Mouse (Mus musculus) layer of hippocampus, postnatal 36 days (tissue): ENCODE measurements around the gene Cntnap5a. TPM values are rescaled to one million over a fixed set of nuclear protein-coding genes. Genes with fewer than 3 reads are reported as not detected.

Source experiments
- DNase-seq, 2 experiments: peaks; one replicate each; pipeline ENCODE4 v3.0.0; 2022
- total RNA-seq, 2 experiments: library from RNA; stranded (reverse); gene quantifications; 2 replicates each; pipeline ENCODE4 v1.2.3; 2021

Gene Cntnap5a
- 10 to 100 TPM; 15.3 to 15.7 TPM for total RNA-seq

- DNase-seq = peak; percentile 50 to 58
Observed at GRCm38 (mm10) chr1:115684518-115685368, at the start of gene Cntnap5a. Gene Cntnap5a (plus strand): TSS chr1:115684756.

GRCm38 (mm10) chr1:115646921-115647320 lies 37.6 kb upstream of the Cntnap5a start:
- DNase-seq = no peak

- no peak for DNase-seq
Observed at GRCm38 (mm10) chr1:115658343-115659064, 26.1 kb upstream of the Cntnap5a start.

- DNase-seq = no peak
Observed at GRCm38 (mm10) chr1:115686494-115686893, 1.9 kb downstream of the Cntnap5a start.

- DNase-seq = no peak
Observed at GRCm38 (mm10) chr1:115699798-115700197, 15.2 kb downstream of the Cntnap5a start.

GRCm38 (mm10) chr1:115742556-115742955 lies 58.0 kb downstream of the Cntnap5a start:
- DNase-seq = no peak

GRCm38 (mm10) chr1:115745569-115745968 lies 61.0 kb downstream of the Cntnap5a start:
- no peak for DNase-seq

GRCm38 (mm10) chr1:115784737-115785136 lies 100.2 kb downstream of the Cntnap5a start:
- no peak for DNase-seq

GRCm38 (mm10) chr1:115842591-115842990 lies 158.0 kb downstream of the Cntnap5a start:
- no peak for DNase-seq

- DNase-seq = no peak
Observed at GRCm38 (mm10) chr1:115847605-115848004, 163.0 kb downstream of the Cntnap5a start.

- DNase-seq = no peak
Observed at GRCm38 (mm10) chr1:115852206-115852605, 167.7 kb downstream of the Cntnap5a start.

GRCm38 (mm10) chr1:115918396-115918795 lies 233.8 kb downstream of the Cntnap5a start:
- DNase-seq = no peak

GRCm38 (mm10) chr1:115925953-115926665 lies 241.6 kb downstream of the Cntnap5a start:
- no peak for DNase-seq

- DNase-seq = peak in 1 of 2 experiments; percentile 2
Observed at GRCm38 (mm10) chr1:115932045-115932444, 247.5 kb downstream of the Cntnap5a start.

GRCm38 (mm10) chr1:115945892-115946291 lies 261.3 kb downstream of the Cntnap5a start:
- no peak for DNase-seq

- peak; percentile 2 to 7 for DNase-seq
Observed at GRCm38 (mm10) chr1:115956528-115956927, 272.0 kb downstream of the Cntnap5a start.

- DNase-seq = peak in 1 of 2 experiments; percentile 4
Observed at GRCm38 (mm10) chr1:115964993-115965575, 280.5 kb downstream of the Cntnap5a start.

- no peak for DNase-seq
Observed at GRCm38 (mm10) chr1:115990204-115990603, 305.6 kb downstream of the Cntnap5a start.

GRCm38 (mm10) chr1:116015768-116016167 lies 331.2 kb downstream of the Cntnap5a start:
- no peak for DNase-seq

- no peak for DNase-seq
Observed at GRCm38 (mm10) chr1:116029653-116030052, 345.1 kb downstream of the Cntnap5a start.

- DNase-seq = no peak
Observed at GRCm38 (mm10) chr1:116035897-116036296, 351.3 kb downstream of the Cntnap5a start.

GRCm38 (mm10) chr1:116036894-116037293 lies 352.3 kb downstream of the Cntnap5a start:
- no peak for DNase-seq
